Mouse (Mus musculus): ENCODE results near the gene Syn2.

The Syn2 gene

DNA sequence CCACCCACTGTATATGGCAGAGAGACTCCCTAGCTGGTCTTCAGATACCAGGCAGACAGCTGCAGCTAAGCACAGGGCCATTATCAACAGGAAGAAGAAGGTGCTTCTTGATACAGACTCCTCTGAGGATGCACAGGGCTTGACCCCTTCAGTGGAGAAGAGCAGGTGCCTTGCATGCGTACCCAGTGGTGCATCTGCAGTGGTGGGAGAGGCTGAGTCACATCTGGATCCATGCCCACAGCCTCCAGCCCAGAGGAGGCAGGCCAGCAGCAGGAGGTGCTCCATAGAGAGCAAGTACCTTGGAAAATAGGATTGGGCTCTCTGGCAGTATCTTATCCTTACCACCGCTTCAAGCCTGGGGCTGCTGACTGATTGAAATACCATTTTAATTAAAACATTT is 159.2 kb downstream of the Syn2 start:
- no peak for DNase-seq

DNA sequence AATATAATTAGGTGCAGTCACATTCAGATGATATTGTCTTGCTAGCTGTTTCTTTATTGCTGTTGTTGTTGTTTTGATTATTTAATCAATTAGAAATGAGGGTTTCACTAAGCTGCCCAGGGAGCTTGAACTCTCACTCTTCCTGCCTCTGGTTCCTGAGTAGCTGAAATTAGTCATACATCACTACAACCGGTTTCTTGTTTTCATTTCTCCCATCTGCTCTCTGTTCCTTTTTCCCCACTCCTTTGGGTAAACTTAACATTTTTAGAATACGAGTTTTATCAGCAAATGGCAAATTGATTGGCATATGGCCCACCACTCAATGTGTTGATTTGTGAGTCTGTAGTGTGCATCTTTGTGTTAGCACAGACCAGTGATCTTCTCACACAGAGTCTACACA is 172.4 kb downstream of the Syn2 start:
- no peak for DNase-seq

DNA sequence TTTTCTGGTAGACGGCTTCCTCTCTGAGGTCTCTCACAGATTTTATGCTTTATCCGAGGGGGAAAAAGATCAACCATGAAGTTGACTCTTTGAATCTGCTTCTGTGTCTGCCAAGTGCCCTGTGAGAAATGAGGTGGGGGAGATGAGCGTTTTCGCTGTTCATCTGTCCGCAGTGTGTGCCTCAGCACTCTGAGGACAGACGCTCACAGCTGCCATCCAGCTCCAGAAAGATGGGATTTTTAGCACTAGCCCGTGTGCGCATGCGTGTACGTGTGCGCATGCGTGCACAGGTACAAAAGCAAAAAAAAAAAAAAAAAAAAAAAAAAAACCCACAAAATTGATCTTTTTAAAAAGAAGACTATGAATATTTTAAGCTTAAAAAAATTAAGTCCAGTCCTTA is 178.1 kb downstream of the Syn2 start:
- DNase-seq, result no peak

DNA sequence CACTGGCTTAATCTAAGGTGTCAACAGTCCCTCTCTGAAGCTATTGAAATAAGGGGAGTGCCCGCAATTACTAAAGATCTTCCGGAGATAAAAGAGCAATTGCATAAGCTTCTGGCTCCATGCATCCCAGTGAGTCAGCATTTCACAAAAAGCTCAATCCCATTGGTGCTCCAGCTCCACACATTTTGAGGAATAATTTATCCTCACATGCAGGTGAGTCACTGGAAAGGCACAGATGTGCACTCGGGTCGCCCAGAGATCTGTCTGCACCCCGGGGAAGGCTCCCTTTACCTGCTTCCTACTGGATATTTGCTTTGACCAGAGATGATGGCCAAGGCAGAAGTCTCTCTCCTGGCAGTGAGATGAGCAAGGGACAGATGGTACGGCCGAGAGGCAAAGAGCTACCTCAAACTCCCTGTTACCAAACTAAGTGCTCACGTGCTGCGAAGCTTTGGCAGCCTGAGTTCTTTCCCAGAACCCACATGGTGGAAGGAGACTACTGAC is 178.6 kb downstream of the Syn2 start:
- no peak for DNase-seq

DNA sequence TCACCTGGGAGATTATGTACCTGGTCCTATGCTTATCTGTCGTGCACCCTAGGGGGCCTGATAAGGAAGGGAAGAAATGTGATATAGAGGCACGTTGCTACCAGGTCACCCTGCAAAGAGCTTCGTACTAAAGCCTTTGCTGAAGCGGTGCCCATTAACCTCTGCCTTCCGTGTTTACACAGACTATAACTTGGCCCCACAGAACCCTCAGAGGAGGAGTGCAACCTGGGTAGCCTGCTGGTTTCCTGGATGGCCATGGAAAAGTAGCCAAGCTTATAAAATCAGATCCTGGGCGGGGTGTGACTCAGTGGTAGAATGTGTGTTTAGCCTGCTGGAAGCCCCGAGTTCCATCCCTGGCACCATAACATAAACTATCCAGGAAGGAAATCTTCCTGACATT is 179.2 kb downstream of the Syn2 start:
- DNase-seq, result no peak

DNA sequence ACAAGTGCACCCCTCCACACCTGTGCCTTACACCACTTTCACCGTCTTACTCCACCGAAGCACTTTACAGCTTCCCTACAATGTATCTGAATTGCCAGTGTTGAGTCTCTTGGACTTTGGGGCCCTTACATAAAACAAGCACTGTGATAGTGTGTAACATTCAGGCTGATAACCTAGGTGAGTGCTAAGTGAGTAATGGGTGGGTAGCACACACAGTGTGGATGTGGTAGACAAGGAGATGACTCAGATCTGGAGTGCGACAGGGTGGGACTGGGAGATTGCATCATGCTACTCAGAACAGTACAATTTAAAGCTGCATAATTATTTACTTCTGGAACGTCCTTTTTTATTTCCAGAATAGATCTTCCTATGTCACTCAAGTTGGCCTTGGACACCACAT is 181.1 kb downstream of the Syn2 start:
- DNase-seq, result no peak

DNA sequence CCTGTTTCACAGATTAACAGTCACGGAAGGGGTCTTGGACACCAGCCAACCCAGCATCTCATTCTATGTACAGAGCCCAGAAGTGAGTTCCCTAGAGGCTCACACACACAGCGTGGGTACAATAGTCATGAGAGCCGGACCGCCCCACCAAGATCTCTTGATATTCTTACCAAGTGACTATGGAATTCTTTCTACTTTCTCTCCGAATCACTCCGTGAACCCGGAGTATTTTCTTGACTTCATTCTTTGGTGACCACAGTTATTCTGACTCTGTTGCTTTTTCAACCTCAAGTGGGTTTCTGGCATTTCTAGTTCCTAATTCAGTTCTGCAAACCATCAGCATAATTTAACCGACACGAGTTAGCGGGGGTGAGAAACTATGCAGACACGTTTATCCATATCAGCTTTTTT is 182.1 kb downstream of the Syn2 start:
- peak in 1 of 2 experiments; percentile 7 for DNase-seq

DNA sequence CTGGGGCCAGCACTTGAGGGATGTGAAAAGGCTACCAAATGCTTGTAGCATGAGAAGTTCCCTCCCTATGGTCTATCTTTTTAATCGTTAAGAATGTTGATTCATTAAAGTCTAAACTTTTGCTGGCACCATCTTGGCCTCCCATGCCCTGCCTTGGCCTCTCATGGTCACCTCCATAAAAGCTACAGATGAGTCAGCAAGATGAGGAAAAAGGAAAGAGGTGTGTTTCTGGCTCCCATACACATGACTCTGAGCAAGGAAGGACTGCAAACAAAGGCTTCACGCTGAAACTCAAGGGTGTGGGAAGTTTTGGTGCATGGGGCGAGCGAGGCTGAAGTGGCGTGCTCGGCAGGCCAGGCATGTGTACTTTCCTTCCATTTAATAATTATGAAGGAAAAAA is 184.1 kb downstream of the Syn2 start:
- DNase-seq, result no peak

DNA sequence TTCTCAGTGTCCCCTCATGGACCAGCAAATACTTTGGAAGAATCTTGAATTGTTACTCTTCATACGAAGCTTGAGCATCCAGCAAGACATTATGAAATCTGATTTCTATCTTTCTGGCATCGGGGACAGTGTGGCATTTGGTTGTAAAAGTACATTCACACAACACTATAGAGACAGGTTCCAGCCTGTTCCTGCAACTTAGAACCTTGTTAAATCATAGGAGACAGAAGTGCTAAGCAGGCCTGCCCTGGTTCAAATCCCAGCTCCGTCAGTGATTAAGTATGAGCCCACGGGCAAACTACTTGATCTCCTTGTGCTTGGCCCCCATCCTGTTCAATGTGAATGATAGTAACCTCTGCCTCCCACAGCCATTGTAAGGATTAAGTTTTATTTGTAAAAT is 185.0 kb downstream of the Syn2 start:
- no peak for DNase-seq

DNA sequence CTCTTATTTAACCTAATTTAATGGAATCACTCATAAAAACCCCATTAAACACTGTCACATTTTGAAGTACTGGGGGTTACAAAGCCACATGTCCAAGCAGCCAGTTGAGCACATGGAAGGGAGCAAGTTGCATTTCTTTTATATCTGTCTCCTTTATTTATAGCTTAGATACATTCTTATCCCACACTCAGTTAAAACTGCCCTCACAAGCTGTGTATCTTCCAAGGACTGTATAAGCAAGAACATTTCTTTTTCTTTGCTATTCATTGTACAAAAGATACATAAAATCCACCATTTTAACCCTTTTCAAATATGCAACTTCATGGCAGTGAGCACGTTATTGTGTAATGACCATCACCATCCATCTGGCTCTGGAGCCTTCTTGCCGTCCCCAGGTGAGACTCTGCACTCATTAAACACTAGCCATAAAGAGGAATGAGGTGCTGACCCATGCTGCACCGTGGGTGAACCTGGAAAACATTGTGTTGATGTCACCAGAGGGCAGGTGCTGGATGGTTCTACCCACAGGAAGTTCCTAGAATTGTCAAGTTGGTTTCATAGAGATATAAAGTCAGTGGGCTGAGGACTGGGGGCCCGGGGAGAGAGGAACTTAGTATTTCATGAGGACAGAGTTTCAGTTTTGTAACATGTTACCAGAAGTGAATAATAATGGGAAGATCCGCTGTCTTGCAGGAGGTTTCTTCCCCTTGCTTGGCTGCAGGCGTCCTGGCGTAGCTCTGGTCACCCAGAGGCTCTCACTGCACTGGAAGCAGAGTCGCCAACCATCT is 186.4 kb downstream of the Syn2 start:
- no peak for DNase-seq

DNA sequence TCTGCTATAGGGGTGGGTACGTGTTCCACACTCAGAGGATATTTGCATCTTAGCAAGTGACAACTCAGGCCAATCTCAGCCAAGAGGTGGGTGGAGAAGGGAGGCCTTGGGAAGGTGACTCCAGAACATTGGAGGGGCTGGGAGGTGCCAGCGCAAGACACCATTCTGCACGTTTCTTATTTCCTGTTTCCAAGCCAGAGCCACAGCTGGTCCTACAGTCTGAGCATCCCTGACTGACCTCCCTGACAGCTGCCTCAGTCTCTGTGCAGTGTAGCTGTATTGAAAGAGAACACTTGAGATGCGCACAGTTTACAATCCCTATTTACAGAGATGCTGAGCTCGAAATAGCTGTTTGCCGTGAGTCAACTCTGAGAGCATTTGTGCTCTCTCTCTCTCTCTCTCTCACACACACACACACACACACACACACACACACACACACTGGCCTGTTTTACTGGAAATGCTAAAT is 187.2 kb downstream of the Syn2 start:
- DNase-seq, result no peak

DNA sequence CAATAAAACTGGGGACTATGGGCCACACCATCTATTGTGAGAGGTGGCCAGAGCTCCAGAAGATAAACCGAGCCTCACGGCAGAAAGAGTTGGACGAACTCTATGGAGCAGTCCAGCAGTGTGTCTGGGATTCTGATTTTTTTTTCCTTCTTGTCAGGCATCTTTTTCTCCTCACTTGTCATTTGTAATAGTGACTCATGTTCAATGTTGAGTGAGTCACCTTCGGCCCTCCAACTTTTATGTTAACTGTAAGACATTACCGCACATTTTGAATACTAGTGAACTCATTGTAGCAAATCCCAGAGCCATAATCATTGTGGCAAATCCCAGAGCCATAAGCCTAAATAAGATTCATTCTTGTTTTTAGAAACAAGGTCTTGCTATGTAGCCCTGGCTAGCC is 188.3 kb downstream of the Syn2 start:
- DNase-seq, result no peak

DNA sequence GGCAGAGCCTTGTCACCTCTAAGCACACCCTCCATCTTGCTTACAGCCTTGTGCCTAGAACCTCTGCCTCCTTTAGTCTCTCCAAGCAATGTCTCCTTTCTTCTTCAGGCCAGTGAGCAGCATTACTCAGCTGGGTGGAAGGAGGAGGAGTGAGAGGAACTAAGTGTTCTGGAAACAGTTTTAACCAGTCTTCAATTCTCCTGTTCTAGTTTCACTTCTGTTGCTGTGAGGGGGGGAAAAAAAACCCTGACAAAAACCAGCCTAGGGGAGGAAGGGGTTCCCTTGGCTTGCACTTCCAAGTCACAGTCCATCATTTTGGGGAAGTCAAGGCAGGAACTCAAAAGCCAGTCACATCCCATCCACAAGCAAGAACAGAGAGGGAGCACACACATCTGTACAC is 196.3 kb downstream of the Syn2 start:
- no peak for DNase-seq
